Mouse (Mus musculus) left cerebral cortex, adult 9 months (tissue): ENCODE measurements at regions not wholly inside any gene's neighbourhood (a gene's known extent, or its start where the extent isn't known, plus 50 kb on each side); places are given as distances from the start of the nearest gene placed in this dataset.
"Not testable (repeated sequence)": the region's sequence is repeated elsewhere in the genome, so short reads cannot be mapped to it uniquely, and the experiment has no call there.

Source experiments
- DNase-seq, 2 experiments: peaks; one replicate each; pipeline ENCODE4 v3.0.0; 2022; ENCODE audit warnings: low spot score in 2 of 2

GRCm38 (mm10) chr1:64463715-64464290 is 68.6 kb upstream of the Creb1 start:
- DNase-seq: peak; percentile 20 to 36

- DNase-seq: not testable (repeated sequence)
Measured at GRCm38 (mm10) chr1:64461616-64462015, 70.8 kb upstream of the Creb1 start.

GRCm38 (mm10) chr1:64457872-64458271 is 74.6 kb upstream of the Creb1 start:
- DNase-seq: no peak

GRCm38 (mm10) chr1:64449141-64449540 is 83.3 kb upstream of the Creb1 start:
- no peak for DNase-seq

- DNase-seq: peak; percentile 45 to 89
Measured at GRCm38 (mm10) chr1:64448090-64448489, 84.4 kb upstream of the Creb1 start.

- DNase-seq: no peak
Measured at GRCm38 (mm10) chr1:64446492-64446891, 86.0 kb upstream of the Creb1 start.

GRCm38 (mm10) chr1:64445919-64446318 is 86.5 kb upstream of the Creb1 start:
- DNase-seq: peak; percentile 65 to 91

- DNase-seq: no peak
Measured at GRCm38 (mm10) chr1:64443436-64443835, 89.0 kb upstream of the Creb1 start.

- no peak for DNase-seq
Measured at GRCm38 (mm10) chr1:64442179-64442874, 90.1 kb upstream of the Creb1 start.

- no peak for DNase-seq
Measured at GRCm38 (mm10) chr1:64423256-64423655, 109.2 kb upstream of the Creb1 start.

- DNase-seq: no peak
Measured at GRCm38 (mm10) chr1:64418567-64418966, 113.9 kb upstream of the Creb1 start.

- no peak for DNase-seq
Measured at GRCm38 (mm10) chr1:64415906-64416305, 116.5 kb upstream of the Creb1 start.

GRCm38 (mm10) chr1:64413181-64413560 is 119.3 kb upstream of the Creb1 start:
- DNase-seq: no peak

- no peak for DNase-seq
Measured at GRCm38 (mm10) chr1:64412481-64413180, 119.8 kb upstream of the Creb1 start.

GRCm38 (mm10) chr1:64411851-64412480 is 120.5 kb upstream of the Creb1 start:
- no peak for DNase-seq

GRCm38 (mm10) chr1:64408807-64409582 is 123.5 kb upstream of the Creb1 start:
- peak; percentile 8 to 19 for DNase-seq

GRCm38 (mm10) chr1:64391525-64391924 is 140.9 kb upstream of the Creb1 start:
- DNase-seq: no peak

GRCm38 (mm10) chr1:64381264-64381663 is 151.2 kb upstream of the Creb1 start:
- no peak for DNase-seq

GRCm38 (mm10) chr1:64376426-64376825 is 156.0 kb upstream of the Creb1 start:
- DNase-seq: not testable (repeated sequence)

- DNase-seq: peak in 1 of 2 experiments; percentile 13
Measured at GRCm38 (mm10) chr1:64374286-64375071, 158.0 kb upstream of the Creb1 start.

GRCm38 (mm10) chr1:64364095-64364494 is 168.3 kb upstream of the Creb1 start:
- no peak for DNase-seq
